Mouse (Mus musculus) layer of hippocampus, adult 9-10 months (tissue): ENCODE results near the gene Cuedc1.

Experiments
- DNase-seq: peaks from one replicate; pipeline ENCODE4 v3.0.0; 2022; ENCODE audit warnings: low spot score

Gene Cuedc1

GRCm38 (mm10) chr11:88148015-88148637 is 50.3 kb downstream of the Cuedc1 start:
- DNase-seq, result no peak

DNA sequence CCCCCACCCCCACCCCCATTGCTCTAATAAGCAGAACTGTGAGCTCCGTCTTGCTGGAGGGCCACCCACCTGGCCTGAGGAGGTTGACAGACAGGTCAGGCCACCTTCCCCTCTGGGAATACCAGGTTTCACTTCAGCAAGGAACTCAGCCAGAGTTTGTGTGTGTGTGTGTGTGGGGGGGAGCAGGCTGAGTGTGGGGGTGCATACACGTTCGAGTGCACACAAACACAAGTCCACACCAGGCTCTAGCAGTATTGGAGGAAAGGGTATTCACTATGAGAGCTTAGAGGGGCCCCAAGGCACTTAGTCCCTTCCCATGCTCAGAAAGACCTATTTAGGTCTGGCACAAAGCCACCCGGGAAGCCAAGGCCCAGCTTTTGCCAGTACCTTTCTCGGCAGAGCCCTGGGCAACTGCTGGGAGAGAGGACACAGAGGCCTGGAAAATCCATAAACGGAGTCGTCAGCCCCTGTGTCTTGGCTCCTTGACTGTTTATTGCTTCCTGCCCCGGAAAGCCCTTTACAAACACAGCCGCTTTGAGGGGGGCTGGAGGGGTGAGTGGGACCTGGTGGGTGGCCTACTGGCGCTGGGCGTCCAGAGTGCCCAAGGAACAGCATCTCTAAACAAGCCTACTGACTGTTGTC is 50.9 kb downstream of the Cuedc1 start:
- no peak for DNase-seq

DNA sequence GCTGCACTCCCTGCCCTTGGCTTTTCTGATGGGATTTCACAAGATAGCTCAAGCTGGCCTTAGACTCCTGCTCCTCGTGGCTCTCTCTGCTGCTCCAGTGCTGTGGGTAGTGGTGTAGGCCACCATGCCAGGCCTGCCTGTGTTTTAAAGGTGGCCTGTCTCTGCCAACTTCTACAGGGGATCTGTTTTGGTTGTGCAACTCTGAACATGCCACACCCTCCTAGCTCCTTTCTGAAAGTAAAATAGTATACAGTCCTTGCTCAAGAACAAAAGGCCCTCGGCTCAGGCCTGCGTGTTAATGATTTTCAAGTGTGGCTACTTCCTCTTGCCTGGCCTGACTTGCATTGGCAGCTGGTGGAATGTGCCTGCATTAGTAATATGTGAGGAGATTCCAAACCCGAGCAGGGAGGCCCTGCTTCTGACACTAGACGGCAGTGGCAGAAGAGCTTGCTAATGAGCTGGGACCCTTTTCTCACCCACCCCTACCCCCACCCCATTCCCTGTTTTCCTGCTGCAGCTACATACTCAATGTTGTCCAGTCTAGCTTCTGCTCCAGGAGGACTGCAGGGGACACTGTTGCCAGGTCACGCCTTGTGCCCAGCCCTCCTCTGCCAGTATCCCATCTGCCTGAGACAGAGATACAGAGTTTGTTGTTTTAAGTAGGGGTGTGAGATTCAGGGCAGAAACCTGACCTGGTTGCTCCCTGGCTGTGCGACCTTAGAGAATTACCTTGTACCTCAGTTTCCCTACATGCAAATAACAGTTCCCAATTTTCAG is 53.7 kb downstream of the Cuedc1 start:
- DNase-seq, result no peak

DNA sequence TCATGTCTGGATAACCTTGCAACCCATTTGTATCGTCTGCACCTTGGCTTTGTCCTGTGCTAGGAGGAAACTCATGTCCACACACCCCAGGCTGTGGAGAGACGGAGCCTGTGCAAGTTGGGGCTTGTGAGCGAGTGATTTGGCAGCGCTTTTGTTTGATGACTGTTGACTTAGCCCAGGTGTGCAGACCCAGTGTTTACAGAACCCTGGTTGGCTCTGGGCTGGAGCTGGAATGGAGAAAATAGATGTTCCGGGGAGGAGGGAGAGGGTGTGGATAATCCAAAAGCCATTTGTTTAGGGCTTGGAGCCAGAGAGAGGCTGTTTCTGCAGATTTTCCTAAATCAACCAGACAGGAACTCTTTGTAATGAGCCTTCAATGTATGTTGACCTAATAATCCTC is 56.0 kb downstream of the Cuedc1 start:
- DNase-seq, result no peak

GRCm38 (mm10) chr11:88154500-88154899 is 56.6 kb downstream of the Cuedc1 start:
- DNase-seq, result no peak

GRCm38 (mm10) chr11:88155451-88155850 is 57.6 kb downstream of the Cuedc1 start:
- DNase-seq, result no peak

GRCm38 (mm10) chr11:88155998-88156397 is 58.1 kb downstream of the Cuedc1 start:
- no peak for DNase-seq

DNA sequence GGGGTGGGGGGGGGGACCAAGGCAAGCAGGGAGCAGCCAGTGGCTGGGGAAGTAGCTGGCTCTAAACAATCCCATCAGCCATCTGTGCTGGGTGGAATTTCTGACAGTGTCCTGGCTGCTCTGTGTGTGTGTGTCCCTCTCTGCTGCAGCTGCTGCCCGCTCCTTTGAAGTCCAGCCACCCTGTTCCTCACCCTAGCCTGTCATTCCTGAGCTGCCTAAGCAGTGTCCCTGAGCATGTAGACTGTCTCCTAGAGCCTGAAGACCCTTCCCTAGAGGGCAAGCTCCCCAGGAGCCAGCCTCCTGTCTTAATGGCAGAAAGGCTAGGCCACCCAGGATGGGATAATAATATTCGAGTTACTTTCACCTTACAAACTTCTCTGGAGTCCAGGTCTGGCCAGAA is 58.5 kb downstream of the Cuedc1 start:
- DNase-seq, result no peak

DNA sequence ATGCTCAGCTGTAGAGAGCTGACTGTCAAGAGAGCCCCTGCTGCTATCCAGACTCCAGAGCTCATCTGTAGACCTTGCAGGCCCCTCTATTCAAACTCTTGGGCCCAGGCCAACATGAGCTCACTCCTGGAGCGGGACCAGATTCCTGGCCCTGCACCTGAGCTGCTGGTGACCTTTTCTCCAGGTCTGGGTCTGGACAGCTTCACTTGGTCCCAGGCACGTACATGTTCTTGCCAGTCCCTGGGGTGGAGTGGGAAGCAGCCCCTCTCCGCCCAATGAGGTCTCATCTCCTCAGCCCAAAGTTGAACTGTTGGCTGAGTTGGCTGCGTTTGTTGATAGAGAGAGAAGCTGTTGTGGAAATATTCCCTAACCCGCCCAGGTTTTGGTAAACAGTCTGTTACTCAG is 61.0 kb downstream of the Cuedc1 start:
- DNase-seq, result no peak

GRCm38 (mm10) chr11:88159389-88159788 is 61.5 kb downstream of the Cuedc1 start:
- no peak for DNase-seq

- DNase-seq, result no peak
Measured at GRCm38 (mm10) chr11:88160316-88160715, 62.5 kb downstream of the Cuedc1 start.

DNA sequence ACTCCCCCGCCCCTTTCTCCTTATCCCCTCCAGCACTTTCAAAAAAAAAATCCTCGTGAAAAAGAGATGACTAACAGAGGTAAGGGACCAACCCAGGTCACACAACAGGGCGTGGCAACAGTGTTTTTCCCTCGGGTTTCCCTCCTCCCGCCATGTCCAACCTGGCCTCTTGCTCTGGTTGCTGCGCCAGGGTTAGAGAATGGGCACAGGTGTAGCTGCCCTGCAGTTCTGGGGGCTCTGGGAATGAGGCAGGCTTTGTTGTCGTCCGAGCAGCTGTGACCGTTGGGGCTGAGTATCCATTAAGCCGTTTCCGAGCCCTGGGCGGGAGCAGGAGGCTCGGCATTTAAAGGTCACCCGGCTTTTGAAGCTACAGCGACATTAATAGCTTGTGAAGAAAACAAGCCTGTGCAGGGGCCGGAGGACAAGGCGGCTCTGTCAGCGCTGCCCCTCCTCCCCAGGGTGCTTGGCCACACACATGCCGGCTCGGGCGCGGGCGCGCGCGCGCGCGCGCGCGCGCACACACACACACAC is 63.3 kb downstream of the Cuedc1 start:
- DNase-seq, result no peak

- DNase-seq, result peak; percentile 57
Measured at GRCm38 (mm10) chr11:88161651-88162362, 63.9 kb downstream of the Cuedc1 start.

DNA sequence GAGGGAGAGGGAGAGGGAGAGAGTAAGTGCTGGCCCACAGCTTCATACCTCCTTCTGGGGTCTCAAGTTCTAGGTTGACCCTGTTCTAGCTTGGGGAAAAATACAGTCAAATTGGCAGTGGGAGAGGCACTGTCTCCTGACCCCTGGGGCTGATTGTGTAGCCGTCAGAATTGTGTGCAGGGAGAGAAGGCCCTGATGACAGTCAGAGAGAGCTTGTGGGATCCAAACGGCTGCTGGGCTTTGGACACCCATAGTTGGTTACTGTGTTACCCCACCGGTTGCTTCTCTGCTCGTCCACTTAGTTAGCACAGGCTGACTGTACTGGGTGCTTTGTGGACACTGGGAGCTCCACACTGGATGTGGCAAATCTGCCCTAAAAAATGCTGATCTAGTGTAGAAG is 64.9 kb downstream of the Cuedc1 start:
- no peak for DNase-seq

GRCm38 (mm10) chr11:88164213-88164723 is 66.4 kb downstream of the Cuedc1 start:
- DNase-seq, result no peak

GRCm38 (mm10) chr11:88164801-88165377 is 67.0 kb downstream of the Cuedc1 start:
- no peak for DNase-seq

DNA sequence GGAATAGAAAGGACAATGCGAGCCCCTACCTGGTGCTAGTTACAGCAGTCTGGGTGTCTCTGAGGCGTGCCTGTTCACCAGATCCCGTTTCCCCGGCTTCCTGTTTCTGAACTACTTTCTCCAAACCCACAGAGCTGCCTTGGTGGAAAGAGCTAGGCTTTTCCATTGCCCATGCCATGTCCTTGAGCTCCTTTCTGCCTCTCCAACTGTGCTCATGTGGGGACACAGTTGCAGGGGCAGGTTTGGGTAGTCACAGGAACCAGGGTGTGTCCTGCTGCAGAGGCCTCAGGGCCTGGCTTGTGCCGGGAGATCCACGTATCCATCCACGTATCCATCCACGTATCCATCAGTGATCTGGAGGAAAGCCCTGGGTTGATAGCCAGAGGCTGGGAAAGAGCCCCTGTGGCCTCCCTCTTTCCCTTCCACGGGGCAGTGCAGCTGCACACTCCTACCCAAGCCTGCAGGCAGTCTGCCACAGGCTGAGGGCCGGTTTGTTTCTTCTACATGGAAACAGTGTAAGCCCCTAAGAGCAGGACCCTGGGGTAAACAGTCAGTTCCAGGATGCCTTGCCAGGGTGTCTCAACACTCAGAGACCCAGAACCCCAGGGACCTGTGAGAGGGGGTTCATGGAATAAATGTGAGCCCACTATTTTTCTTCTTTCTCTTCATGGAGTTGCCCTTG is 68.0 kb downstream of the Cuedc1 start:
- DNase-seq, result no peak

GRCm38 (mm10) chr11:88166471-88166870 is 68.6 kb downstream of the Cuedc1 start:
- DNase-seq, result no peak

DNA sequence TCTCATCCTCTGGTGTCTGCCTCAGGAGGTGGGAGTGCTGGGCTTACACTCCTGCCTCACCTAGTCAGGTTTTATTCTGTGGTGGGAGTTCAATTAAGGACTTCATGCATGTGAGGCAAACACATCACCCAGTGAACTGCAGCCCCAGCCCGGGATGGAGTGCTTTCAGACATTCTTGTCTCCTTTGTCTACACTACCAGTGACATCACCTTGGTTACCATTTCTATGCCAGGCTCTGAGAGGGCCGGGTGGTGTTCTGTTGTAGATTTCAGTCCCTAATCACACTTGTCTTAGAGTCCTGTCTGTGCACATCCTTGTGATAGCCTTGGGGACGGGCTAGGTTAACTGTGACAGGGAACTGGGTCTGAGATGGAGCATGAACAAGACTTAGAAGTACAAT is 70.8 kb downstream of the Cuedc1 start:
- DNase-seq, result no peak

DNA sequence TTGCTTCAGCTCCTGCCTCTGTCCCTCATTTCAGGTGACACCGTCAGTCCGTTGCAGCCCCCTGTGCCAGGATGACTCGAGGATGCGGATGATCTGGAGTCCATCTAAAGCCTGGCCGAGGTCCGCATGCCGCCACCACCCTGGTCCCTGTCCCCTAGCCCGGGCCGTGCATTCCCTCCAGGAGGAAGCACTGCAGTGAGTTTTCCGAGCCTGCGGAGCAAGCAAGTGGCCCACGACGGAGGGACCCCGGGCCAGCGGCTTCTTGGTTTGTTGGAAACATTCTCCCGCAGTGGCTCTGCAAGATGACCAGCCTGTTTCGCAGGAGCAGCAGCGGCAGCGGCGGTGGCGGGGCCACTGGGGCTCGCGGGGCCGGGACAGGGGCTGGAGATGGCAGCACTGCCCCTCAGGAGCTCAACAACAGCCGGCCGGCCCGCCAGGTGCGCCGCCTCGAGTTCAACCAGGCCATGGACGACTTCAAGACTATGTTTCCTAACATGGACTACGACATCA is 71.7 kb downstream of the Cuedc1 start:
- no peak for DNase-seq

GRCm38 (mm10) chr11:88170606-88171005 is 72.7 kb downstream of the Cuedc1 start:
- DNase-seq, result no peak
